Mouse (Mus musculus) forebrain, embryonic 12.5 days (tissue): ENCODE results near the gene Fxyd6. TPM values are rescaled to one million over a fixed set of nuclear protein-coding genes. Genes with fewer than 3 reads are reported as not detected.

ENCODE experiments used
- ATAC-seq: fragments of 200-750 bp; cut with Nextera tagmentation; 2 replicates; pipeline ENCODE4 v1.8.0; 2017; ENCODE audit warnings: moderate TSS enrichment; ENCODE audit not compliant: low FRiP score
- H3K27ac ChIP-seq: fragments of 300-500 bp; sonication (generic); 2 replicates; pipeline ENCODE4 v1.5.1; 2016; ENCODE audit warnings: mild to moderate bottlenecking
- H3K27me3 ChIP-seq: fragments of 300-500 bp; sonication (generic); 2 replicates; pipeline ENCODE4 v1.6.1; 2016; ENCODE audit warnings: mild to moderate bottlenecking
- H3K36me3 ChIP-seq: fragments of 300-500 bp; sonication (generic); replicated peaks from 2 replicates; pipeline ENCODE4 v1.6.1; 2016; ENCODE audit warnings: mild to moderate bottlenecking
- H3K4me1 ChIP-seq: fragments of 300-500 bp; sonication (generic); 2 replicates; pipeline ENCODE4 v1.6.1; 2016
- H3K4me2 ChIP-seq: fragments of 300-500 bp; sonication (generic); 2 replicates; pipeline ENCODE4 v1.6.1; 2016; ENCODE audit warnings: mild to moderate bottlenecking, moderate library complexity
- H3K4me3 ChIP-seq: fragments of 300-500 bp; sonication (generic); replicated peaks from 2 replicates; pipeline ENCODE4 v1.5.1; 2016; ENCODE audit warnings: mild to moderate bottlenecking
- H3K9ac ChIP-seq: fragments of 300-500 bp; sonication (generic); 2 replicates; pipeline ENCODE4 v1.6.1; 2016; ENCODE audit warnings: mild to moderate bottlenecking
- H3K9me3 ChIP-seq: fragments of 300-500 bp; sonication (generic); 2 replicates; pipeline ENCODE4 v1.6.1; 2016
- WGBS: fragments of 180-500 bp; shearing (Covaris S2); methylation state at CpG from one replicate; pipeline ENCODE4 v1.1.7; 2016; 5-methylcytosine and 5-hydroxymethylcytosine counted together
- polyA plus RNA-seq: library from polyadenylated mRNA; unstranded; fragments of >200 nt; fragmentation: Nextera tagmentation; extraction: Ambion mirVana; gene quantifications from 2 replicates; pipeline ENCODE4 v1.2.1, GENCODE M21; 2016

Fxyd6 gene
- polyA plus RNA-seq, 1 experiment from 2014 or later: 206 TPM

DNA sequence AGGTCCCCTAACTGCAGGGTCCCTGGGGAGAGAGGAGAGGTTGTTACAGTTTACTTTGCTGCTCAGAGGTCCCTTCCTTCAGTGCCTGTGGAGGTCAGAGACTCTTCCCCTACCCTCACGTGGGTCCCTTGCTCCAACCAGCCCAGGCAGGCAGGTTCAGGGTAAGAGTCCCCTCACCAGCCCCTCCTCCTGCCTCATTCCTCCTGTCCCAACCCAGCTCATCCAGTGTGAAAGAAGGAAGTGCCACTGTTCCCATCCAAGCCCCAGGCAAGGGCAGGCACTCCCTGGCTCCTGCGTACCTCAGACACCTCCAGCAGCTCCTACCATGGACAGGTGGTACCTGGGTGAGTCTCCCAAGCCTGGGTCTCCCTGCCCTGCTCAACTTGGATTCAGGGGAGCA lies 33.0 kb downstream of the Fxyd6 start:
- H3K4me2 ChIP-seq: no peak overlapping the region
- WGBS: 62% methylated on average over 2 of the region's 2 CpGs
- H3K27ac ChIP-seq: no peak overlapping the region
- no peak overlapping the region for H3K4me3 ChIP-seq
- no peak overlapping the region for H3K9ac ChIP-seq
- no peaks in the 10 kb centered on the region for H3K36me3 ChIP-seq
- no peak for ATAC-seq
- H3K27me3 ChIP-seq: peaks cover 5% of the 10 kb centered on the region
- H3K9me3 ChIP-seq: no peaks in the 10 kb centered on the region
- peaks cover 2% of the 10 kb centered on the region; the same call in 1 of the 2 replicates for H3K4me1 ChIP-seq

DNA sequence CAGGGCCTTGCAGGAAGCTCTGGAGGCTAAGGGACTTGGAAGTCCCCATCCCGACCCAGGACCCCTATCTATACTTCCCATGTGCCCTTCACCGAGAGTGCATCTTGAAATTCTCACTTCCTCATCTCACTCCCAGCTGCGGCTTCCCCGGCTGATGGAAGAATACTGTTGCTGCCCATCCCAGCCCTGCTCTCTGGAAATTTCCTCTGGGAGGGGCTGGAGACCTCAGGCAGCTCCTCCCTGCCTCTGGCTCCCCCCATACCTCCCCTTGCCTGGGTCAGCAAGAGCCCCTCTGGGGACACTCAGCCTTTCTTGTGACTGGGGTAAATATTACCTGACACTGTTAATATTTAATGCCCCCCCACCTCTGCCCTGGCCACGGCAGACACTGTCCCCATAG lies 35.7 kb downstream of the Fxyd6 start:
- Histone ChIP-seq H3K4me1 (peaks cover 7% of the 10 kb centered on the region; the same call in 1 of the 2 replicates), H3K27me3 (peaks cover 20% of the 10 kb centered on the region), H3K36me3 (no peaks in the 10 kb centered on the region), H3K9me3 (no peaks in the 10 kb centered on the region), H3K9ac (no peak overlapping the region), H3K4me3 (no peak overlapping the region), H3K4me2 (no peak overlapping the region), H3K27ac (no peak overlapping the region)
- ATAC-seq: no peak
- WGBS: 71% methylated on average over 5 of the region's 5 CpGs

DNA sequence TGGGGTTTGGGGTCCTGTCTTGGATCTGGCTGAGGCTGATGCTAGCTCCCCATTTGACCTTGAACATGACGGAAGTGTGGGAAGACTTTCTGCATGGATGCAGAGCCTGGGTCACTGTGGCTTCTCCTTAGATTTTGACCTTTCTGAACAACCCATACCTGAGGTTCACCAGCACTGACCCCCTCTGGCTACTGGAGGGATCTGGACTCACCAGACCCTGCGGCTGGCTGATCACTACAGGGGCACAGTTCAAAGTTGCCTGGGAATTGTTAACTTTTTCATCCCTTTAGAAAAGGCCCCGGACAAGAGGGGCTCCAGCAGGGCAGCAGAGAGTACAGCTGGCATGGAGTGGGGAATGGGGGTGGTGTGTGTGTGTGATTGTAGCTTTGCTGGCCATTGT lies 36.8 kb downstream of the Fxyd6 start:
- H3K4me3 ChIP-seq: no peak overlapping the region
- H3K4me1 ChIP-seq: peaks cover 7% of the 10 kb centered on the region; the same call in 1 of the 2 replicates
- H3K4me2 ChIP-seq: no peak overlapping the region
- H3K9ac ChIP-seq: no peak overlapping the region
- 72% methylated on average over 3 of the region's 3 CpGs for WGBS
- H3K9me3 ChIP-seq: no peaks in the 10 kb centered on the region
- no peaks in the 10 kb centered on the region for H3K36me3 ChIP-seq
- peaks cover 28% of the 10 kb centered on the region for H3K27me3 ChIP-seq
- no peak for ATAC-seq
- H3K27ac ChIP-seq: no peak overlapping the region

DNA sequence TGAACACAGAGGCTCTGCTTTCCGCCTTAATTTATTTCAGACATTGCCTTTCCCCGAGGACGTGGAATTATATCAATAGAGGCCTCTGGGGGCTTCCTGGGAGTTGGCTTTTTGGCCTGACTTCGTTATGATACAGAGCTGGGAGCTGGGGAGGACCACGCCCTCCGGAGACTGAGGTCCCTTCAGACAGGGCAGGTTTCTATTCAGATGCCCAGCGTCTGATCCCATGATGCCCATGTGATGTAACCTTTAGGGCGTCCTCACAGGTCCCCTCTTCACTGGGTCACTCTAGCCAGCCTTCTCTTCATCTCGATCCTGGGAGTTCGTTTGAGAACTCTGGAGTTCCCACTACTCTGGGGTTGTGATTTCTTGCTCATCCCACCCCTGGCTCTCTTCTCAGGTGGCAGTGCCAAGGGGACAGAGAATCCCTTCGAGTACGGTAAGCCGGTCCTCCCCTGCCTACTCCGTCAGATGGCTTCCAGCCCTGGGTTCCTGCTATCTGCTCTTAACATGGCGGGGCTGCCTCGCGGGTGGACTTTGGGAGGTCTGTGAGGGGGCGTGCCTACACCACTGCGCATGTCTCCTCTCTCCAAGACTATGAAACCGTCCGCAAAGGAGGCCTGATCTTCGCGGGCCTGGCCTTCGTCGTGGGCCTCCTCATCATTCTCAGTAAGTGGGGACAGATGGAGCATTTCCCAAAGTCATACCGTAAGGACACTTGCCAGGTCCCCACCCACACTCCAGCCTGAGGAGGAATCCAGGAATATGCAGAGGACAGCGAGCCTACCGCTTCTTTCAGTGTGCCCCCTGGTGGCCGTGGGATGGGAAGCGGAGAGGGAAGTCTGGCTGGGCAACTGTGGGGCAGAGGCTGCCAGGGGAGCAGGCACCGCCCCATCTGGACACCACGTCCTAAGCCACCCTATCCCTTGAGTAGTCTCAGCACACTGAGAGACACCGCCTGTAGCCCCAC lies 38.0 kb downstream of the Fxyd6 start:
- Histone ChIP-seq H3K9me3 (no peaks in the 10 kb centered on the region), H3K27ac (no peak overlapping the region), H3K4me1 (peaks cover 11% of the 10 kb centered on the region), H3K4me2 (peak overlapping the region; percentile 52), H3K4me3 (peak overlapping the region; percentile 31), H3K9ac (peak overlapping the region; percentile 36), H3K36me3 (no peaks in the 10 kb centered on the region), H3K27me3 (peaks cover 28% of the 10 kb centered on the region)
- ATAC-seq: peak; percentile 68
- 42% methylated on average over 33 of the region's 33 CpGs for WGBS

DNA sequence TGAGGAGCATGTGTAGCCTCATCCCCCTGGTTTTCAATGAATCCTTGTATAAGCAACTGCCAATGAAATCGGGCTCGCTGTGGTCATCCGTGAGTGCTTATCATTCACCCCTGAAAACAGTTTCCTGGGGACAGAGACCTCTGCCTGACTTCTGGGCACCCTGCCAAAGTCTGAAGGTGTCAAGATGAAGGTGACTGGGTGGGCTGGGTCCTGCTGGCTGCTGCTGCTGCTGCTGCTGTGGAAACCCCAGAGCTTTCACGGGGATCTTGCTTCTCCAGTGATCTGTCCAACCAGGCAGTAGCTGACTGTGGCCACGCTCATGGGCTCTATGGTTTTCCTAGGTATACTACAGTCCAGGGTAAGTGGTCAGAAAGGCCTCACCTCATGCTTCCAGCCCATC lies 40.2 kb downstream of the Fxyd6 start:
- H3K27ac ChIP-seq: no peak overlapping the region
- H3K4me1 ChIP-seq: peaks cover 11% of the 10 kb centered on the region
- no peak overlapping the region for H3K4me2 ChIP-seq
- no peak overlapping the region for H3K9ac ChIP-seq
- 88% methylated on average over 5 of the region's 5 CpGs for WGBS
- H3K36me3 ChIP-seq: no peaks in the 10 kb centered on the region
- no peaks in the 10 kb centered on the region for H3K9me3 ChIP-seq
- H3K4me3 ChIP-seq: no peak overlapping the region
- ATAC-seq: no peak
- peaks cover 24% of the 10 kb centered on the region for H3K27me3 ChIP-seq

DNA sequence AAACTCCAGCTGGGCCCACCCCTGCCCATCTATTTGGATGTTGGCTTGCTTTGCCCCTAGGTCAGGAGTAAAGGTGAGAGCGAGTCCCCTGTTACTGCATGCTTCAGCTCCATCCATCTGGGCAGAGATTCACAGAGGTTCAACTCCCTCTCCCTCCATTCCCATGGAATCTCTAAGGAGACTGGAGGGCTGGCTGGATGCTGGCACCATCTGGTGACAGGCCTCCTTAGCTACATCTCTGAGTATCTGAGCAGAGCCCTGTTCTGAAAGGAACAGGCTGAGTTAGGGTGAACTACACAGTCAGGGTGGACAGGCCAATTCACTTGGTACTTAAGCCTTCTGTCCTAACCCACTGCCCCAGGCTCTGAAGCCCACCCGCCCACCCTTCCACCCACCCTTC lies 40.6 kb downstream of the Fxyd6 start:
- no peak overlapping the region for H3K27ac ChIP-seq
- no peak overlapping the region for H3K4me2 ChIP-seq
- WGBS: 90% methylated on average over 2 of the region's 2 CpGs
- no peak overlapping the region for H3K4me3 ChIP-seq
- no peak overlapping the region for H3K9ac ChIP-seq
- peaks cover 11% of the 10 kb centered on the region for H3K4me1 ChIP-seq
- no peaks in the 10 kb centered on the region for H3K9me3 ChIP-seq
- no peaks in the 10 kb centered on the region for H3K36me3 ChIP-seq
- peaks cover 25% of the 10 kb centered on the region for H3K27me3 ChIP-seq
- no peak for ATAC-seq

DNA sequence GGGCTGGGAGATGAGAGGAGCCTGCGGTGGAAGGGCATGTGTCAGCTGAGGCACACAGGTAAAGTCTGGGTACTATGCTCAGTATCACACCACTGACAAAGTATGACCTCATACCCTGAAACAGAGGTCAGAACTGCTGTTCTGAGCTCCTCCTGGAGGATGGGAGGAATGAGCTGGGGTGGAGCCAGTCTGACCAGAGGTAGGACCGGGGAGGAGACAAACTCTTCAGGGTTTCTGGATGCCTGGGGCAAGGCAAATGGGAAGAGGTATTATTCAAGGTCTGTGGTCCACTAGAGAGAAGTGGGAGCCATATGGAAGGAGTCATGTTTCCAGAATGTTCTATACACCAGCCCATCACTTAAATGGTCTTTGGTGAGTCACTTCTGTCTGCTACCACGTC lies 41.1 kb downstream of the Fxyd6 start:
- peaks cover 25% of the 10 kb centered on the region for H3K27me3 ChIP-seq
- H3K27ac ChIP-seq: no peak overlapping the region
- no peak overlapping the region for H3K4me2 ChIP-seq
- H3K36me3 ChIP-seq: no peaks in the 10 kb centered on the region
- H3K9ac ChIP-seq: no peak overlapping the region
- ATAC-seq: no peak
- peaks cover 11% of the 10 kb centered on the region for H3K4me1 ChIP-seq
- no peak overlapping the region for H3K4me3 ChIP-seq
- H3K9me3 ChIP-seq: no peaks in the 10 kb centered on the region
- WGBS: 89% methylated on average over 3 of the region's 3 CpGs

DNA sequence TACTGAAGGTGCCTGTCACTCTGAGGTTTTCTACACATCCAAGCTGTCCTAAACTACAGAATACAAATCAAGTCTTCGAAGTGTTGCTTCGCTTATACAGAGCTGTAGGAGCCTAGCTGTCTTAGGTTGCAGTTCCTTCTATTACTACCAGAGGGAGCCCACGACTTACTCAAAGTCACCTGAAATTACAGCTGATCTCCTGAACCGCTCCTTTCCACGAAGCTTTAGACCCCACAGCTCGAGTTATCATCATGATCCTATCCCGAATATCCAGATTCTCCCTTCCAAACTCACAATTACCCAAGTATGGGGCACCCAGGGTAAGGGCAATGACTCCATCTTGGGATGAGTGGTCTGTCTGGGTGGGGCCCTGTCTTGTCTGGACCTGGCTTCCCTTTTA lies 41.8 kb downstream of the Fxyd6 start:
- Histone ChIP-seq H3K27me3 (peaks cover 25% of the 10 kb centered on the region), H3K9ac (no peak overlapping the region; the same call in 1 of the 2 replicates), H3K36me3 (no peaks in the 10 kb centered on the region), H3K27ac (no peak overlapping the region; the same call in 1 of the 2 replicates), H3K4me1 (peaks cover 11% of the 10 kb centered on the region), H3K4me3 (no peak overlapping the region), H3K4me2 (peak overlapping the region; percentile 44), H3K9me3 (no peaks in the 10 kb centered on the region)
- 24% methylated on average over 7 of the region's 7 CpGs for WGBS
- peak; percentile 42; the same call in 1 of the 2 replicates for ATAC-seq

DNA sequence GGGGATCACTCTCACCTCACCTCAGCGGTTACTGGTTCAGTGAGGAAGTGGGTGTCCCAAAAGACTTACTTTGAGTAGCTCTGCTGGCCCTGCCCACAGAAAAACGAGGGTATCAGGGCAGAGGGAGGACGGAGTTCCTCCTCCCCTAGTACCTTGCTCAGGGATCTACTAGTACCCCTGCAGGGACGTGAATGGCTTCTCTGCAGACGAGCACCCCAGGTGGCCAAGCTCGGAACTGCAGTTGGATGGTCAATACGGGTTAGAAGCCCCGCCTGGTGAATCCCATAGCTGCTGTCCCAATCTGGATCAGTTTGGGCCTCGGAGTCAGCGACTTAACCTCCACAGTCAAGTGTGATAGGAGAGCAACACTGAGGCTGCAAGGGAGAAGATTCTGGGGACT lies 42.3 kb downstream of the Fxyd6 start:
- Histone ChIP-seq H3K4me3 (no peak overlapping the region), H3K27ac (no peak overlapping the region; the same call in 1 of the 2 replicates), H3K27me3 (peaks cover 25% of the 10 kb centered on the region), H3K4me2 (peak overlapping the region; percentile 44), H3K36me3 (no peaks in the 10 kb centered on the region), H3K4me1 (peaks cover 11% of the 10 kb centered on the region), H3K9ac (no peak overlapping the region; the same call in 1 of the 2 replicates), H3K9me3 (no peaks in the 10 kb centered on the region)
- WGBS: 4% methylated on average over 10 of the region's 10 CpGs
- ATAC-seq: 0 out of 2 replicates have a peak, but pooled peaks have one; percentile 34

DNA sequence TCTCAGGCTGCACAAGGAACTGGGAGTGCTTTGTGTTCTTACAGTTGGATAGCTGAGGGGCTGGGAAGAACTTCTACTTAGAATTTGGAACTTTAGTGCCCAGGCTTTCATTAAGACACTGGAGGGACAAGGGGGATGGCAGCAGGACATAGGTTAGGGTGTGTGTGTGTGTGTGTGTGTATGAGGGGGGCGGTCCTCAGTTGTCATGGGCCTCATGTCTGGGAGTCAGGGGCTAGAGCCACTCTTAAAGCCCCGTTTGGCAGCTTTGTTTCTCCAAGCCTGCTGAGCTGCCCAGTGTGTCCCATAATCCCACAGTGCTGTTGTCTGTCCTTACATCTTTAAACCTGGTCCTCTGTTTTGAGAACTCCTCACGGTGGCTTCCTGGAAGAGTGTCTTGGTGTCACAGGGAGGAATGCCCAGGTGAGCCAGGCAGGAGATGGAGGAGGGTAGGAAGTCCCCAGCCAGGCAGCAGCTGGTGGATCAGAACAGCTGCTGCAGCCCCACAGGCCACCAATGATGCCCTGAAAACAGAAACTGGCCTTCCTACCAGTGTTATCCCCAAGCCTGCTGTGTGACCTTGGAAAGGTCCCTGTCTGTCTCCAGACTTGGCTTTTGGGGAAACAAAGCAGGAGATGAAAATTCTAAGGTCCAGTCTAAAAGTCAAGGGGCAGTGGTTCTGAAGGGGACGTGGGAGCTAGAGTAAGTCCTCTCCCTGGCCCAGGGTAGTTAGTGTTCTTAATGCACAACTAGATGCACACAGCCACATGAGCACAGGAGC lies 42.9 kb downstream of the Fxyd6 start:
- H3K4me3 ChIP-seq: no peak overlapping the region
- WGBS: 69% methylated on average over 4 of the region's 4 CpGs
- ATAC-seq: no peak

DNA sequence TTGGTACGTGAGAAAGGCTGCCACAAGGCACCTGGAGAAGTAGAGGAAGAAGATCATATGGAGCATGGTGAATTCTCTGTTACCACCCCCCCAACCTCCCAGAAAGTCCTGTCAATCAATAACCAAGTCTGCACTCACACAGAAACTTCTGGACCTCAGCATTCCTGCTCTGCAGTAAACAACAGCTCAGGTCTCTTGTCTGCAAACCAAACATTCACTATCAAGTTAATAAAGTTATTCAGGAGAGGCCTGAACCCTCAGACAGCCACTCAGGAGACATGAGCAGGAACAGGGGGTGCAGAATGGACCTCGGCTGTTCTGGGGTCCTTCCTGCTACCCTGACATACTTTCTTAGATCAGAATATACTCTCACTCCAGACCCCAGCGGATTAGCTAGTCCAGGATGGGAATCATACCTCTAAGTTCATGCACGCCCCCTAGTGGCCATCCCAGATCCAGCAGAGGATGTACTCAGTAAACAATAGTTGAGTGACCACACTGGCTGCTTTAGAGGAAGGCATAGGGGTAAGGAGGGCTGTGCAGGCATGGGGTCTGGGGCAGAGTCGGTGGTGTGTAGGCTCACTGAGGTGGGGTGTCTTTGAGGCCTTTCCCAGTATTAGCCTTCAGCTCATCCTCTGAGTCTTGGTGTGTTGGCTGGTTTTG lies 43.6 kb downstream of the Fxyd6 start:
- H3K27me3 ChIP-seq: peaks cover 33% of the 10 kb centered on the region
- ATAC-seq: no peak
- no peak overlapping the region for H3K4me3 ChIP-seq
- H3K4me2 ChIP-seq: no peak overlapping the region
- WGBS: 58% methylated on average over 5 of the region's 5 CpGs
- no peaks in the 10 kb centered on the region for H3K36me3 ChIP-seq
- peaks cover 4% of the 10 kb centered on the region for H3K4me1 ChIP-seq
- no peaks in the 10 kb centered on the region for H3K9me3 ChIP-seq
- H3K9ac ChIP-seq: no peak overlapping the region
- no peak overlapping the region for H3K27ac ChIP-seq

More for the DNA sequence above, 42.9 kb downstream of the Fxyd6 start:
- Histone ChIP-seq H3K4me1 (peaks cover 10% of the 10 kb centered on the region), H3K27ac (no peak overlapping the region), H3K9ac (no peak overlapping the region), H3K9me3 (no peaks in the 10 kb centered on the region), H3K27me3 (peaks cover 30% of the 10 kb centered on the region), H3K36me3 (no peaks in the 10 kb centered on the region), H3K4me2 (no peak overlapping the region)

DNA sequence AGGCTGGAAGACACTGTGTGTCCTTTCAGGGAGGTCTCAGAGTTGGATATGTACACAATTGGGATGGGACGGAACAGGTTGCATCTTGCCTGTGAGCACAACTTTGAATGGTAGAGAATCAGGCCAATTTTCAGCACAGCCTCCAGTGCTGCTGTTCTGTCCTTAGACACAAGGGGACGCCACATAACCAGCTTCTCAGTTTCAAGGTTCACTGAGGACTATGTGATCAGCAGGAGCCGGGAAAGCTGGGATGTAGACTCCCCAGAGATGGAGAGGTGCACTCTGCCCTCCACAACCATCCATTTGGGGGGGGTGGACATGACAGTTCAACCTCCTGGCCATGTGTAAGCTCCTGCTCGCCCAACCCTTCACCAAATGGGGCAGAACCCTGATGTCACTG lies 45.9 kb downstream of the Fxyd6 start:
- no peak for ATAC-seq
- Histone ChIP-seq H3K27me3 (peaks cover 16% of the 10 kb centered on the region), H3K9me3 (no peaks in the 10 kb centered on the region), H3K36me3 (no peaks in the 10 kb centered on the region), H3K4me2 (no peak overlapping the region), H3K27ac (no peak overlapping the region), H3K4me1 (peaks cover 4% of the 10 kb centered on the region), H3K9ac (no peak overlapping the region), H3K4me3 (no peak overlapping the region)
- 42% methylated on average over 4 of the region's 4 CpGs for WGBS
